ENCODE assay signal across 18 mouse cellular contexts in genomic region chr11:84676377-84677078, GRCm38 (mm10).
DNase-seq lines count a peak whose midpoint lies in the region; ATAC-seq and TF ChIP-seq lines count a peak whose summit lies in the region.
"Had no signal": no experiment of that assay in that cellular context is flagged by ENCODE, and none has a peak within 500 bp of the region (broad histone marks: within the 10 kb centered on the region; RNA-seq: fewer than 3 reads in every experiment).

No protein-coding gene starts in this region.

- ATAC-seq in hindbrain, embryonic 15.5 days (ENCODE audit: low FRiP score, low read depth), result peak; percentile 61; the same call in 1 of the 2 replicates
- no peak for ATAC-seq in midbrain, postnatal 0 days (ENCODE audit: low FRiP score)
- no peak for ATAC-seq in liver, embryonic 12.5 days
- ATAC-seq: Patski had no signal

- 0 out of 2 replicates have a peak overlapping the region, but pooled peaks have one; percentile 32 for H3K9ac ChIP-seq in ES-Bruce4 (ENCODE audit: low read depth, poor library complexity, severe bottlenecking)
- H3K9ac ChIP-seq in hindbrain, embryonic 15.5 days, result no peak overlapping the region
- H3K9ac ChIP-seq in midbrain, postnatal 0 days (replicated peaks; ENCODE audit: low read length, poor library complexity, severe bottlenecking), result no peak overlapping the region
- no peak overlapping the region for H3K9ac ChIP-seq in liver, embryonic 12.5 days
- H3K9ac ChIP-seq: embryonic facial prominence, embryonic 13.5 days; limb, embryonic 15.5 days; lung, embryonic 14.5 days; neural tube, embryonic 13.5 days had no signal

- TF ChIP-seq POLR2A in ES-Bruce4 (IDR thresholded peaks at IDR 0.05; ENCODE audit: insufficient read depth, low read length), result no peak
- TF ChIP-seq POLR2A in brain, embryonic 14.5 days (IDR thresholded peaks at IDR 0.05; ENCODE audit: borderline replicate concordance, extremely low read depth, insufficient read depth, insufficient read length, poor library complexity, severe bottlenecking), result no peak

- H3K27ac ChIP-seq in ES-Bruce4 (ENCODE audit: insufficient read depth, low read length), result no peak overlapping the region
- no peak overlapping the region for H3K27ac ChIP-seq in hindbrain, embryonic 15.5 days (replicated peaks)
- no peak overlapping the region for H3K27ac ChIP-seq in midbrain, postnatal 0 days (ENCODE audit: low read depth, low read length)
- no peak overlapping the region for H3K27ac ChIP-seq in liver, embryonic 12.5 days
- H3K27ac ChIP-seq: embryonic facial prominence, embryonic 13.5 days; heart, embryonic 10.5 days; limb, embryonic 15.5 days; neural tube, embryonic 13.5 days had no signal

- no peaks in the 10 kb centered on the region for H3K36me3 ChIP-seq in ES-Bruce4 (ENCODE audit: control insufficient read depth, insufficient read depth, low read length, poor library complexity, severe bottlenecking)
- H3K36me3 ChIP-seq in hindbrain, embryonic 15.5 days, result no peaks in the 10 kb centered on the region
- H3K36me3 ChIP-seq in midbrain, postnatal 0 days (ENCODE audit: insufficient read depth, low read length), result no peaks in the 10 kb centered on the region
- H3K36me3 ChIP-seq in liver, embryonic 12.5 days, result no peaks in the 10 kb centered on the region
- H3K36me3 ChIP-seq: embryonic facial prominence, embryonic 13.5 days; heart, embryonic 10.5 days; limb, embryonic 15.5 days; neural tube, embryonic 13.5 days had no signal

- H3K27me3 ChIP-seq in ES-Bruce4 (ENCODE audit: control insufficient read depth, insufficient read depth, low read length, poor library complexity, severe bottlenecking), result no peaks in the 10 kb centered on the region
- peaks cover 5% of the 10 kb centered on the region for H3K27me3 ChIP-seq in hindbrain, embryonic 15.5 days
- peaks cover 9% of the 10 kb centered on the region for H3K27me3 ChIP-seq in midbrain, postnatal 0 days (ENCODE audit: insufficient read depth, low read length)
- peaks cover 55% of the 10 kb centered on the region for H3K27me3 ChIP-seq in liver, embryonic 12.5 days (replicated peaks)

- TF ChIP-seq CTCF in ES-Bruce4 (IDR thresholded peaks at IDR 0.05; ENCODE audit: low read depth, low read length), result no peak
- TF ChIP-seq CTCF in brain, embryonic 14.5 days (IDR thresholded peaks at IDR 0.05; ENCODE audit: borderline replicate concordance, extremely low read depth, insufficient read depth, insufficient read length), result no peak
- no peak for TF ChIP-seq CTCF in midbrain, postnatal 0 days (IDR thresholded peaks at IDR 0.05)

- H3K9me3 ChIP-seq in ES-Bruce4 (replicated peaks; ENCODE audit: control insufficient read depth, insufficient read depth, low read length, poor library complexity, severe bottlenecking), result no peaks in the 10 kb centered on the region
- no peaks in the 10 kb centered on the region for H3K9me3 ChIP-seq in hindbrain, embryonic 15.5 days
- H3K9me3 ChIP-seq in midbrain, postnatal 0 days (ENCODE audit: low read length), result no peaks in the 10 kb centered on the region
- no peaks in the 10 kb centered on the region for H3K9me3 ChIP-seq in liver, embryonic 12.5 days (replicated peaks)
- H3K9me3 ChIP-seq: embryonic facial prominence, embryonic 13.5 days; heart, embryonic 10.5 days; limb, embryonic 15.5 days; neural tube, embryonic 13.5 days had no signal

- TF ChIP-seq EP300 in ES-Bruce4 (IDR thresholded peaks at IDR 0.05; ENCODE audit: insufficient read depth, low read depth, low read length), result no peak

- H3K4me3 ChIP-seq in ES-Bruce4 (ENCODE audit: low read depth, low read length), result no peak overlapping the region
- H3K4me3 ChIP-seq in hindbrain, embryonic 15.5 days, result no peak overlapping the region
- no peak overlapping the region for H3K4me3 ChIP-seq in midbrain, postnatal 0 days (ENCODE audit: low read depth, low read length)
- H3K4me3 ChIP-seq in liver, embryonic 12.5 days, result no peak overlapping the region
- H3K4me3 ChIP-seq: embryonic facial prominence, embryonic 13.5 days; heart, embryonic 10.5 days; limb, embryonic 15.5 days; neural tube, embryonic 13.5 days had no signal

- no peak overlapping the region for H3K4me2 ChIP-seq in hindbrain, embryonic 15.5 days
- no peak overlapping the region for H3K4me2 ChIP-seq in midbrain, postnatal 0 days (ENCODE audit: low read depth, low read length, poor library complexity, severe bottlenecking)
- no peak overlapping the region for H3K4me2 ChIP-seq in liver, embryonic 12.5 days
- H3K4me2 ChIP-seq: embryonic facial prominence, embryonic 13.5 days; limb, embryonic 15.5 days; lung, embryonic 14.5 days; neural tube, embryonic 13.5 days had no signal

- no peaks in the 10 kb centered on the region for H3K4me1 ChIP-seq in ES-Bruce4 (ENCODE audit: control insufficient read depth, insufficient read depth, low read length)
- no peaks in the 10 kb centered on the region for H3K4me1 ChIP-seq in hindbrain, embryonic 15.5 days (replicated peaks)
- no peaks in the 10 kb centered on the region for H3K4me1 ChIP-seq in midbrain, postnatal 0 days (ENCODE audit: insufficient read depth, low read length)
- H3K4me1 ChIP-seq in liver, embryonic 12.5 days, result no peaks in the 10 kb centered on the region
- H3K4me1 ChIP-seq: embryonic facial prominence, embryonic 13.5 days; heart, embryonic 10.5 days; limb, embryonic 15.5 days had no signal

- peak; percentile 72 for DNase-seq in brain, embryonic 14.5 days (ENCODE audit: low read depth)
- peak; percentile 27 for DNase-seq in midbrain, postnatal 0 days (ENCODE audit: low spot score)
- no peak for DNase-seq in left cerebral cortex, postnatal 4 days
- no peak for DNase-seq in heart, postnatal 25 days (ENCODE audit: low spot score)
- DNase-seq: cerebellum, adult 8-10 months; gastrocnemius, postnatal 25 days; kidney, adult 2 months; lung, embryonic 14.5 days; right cerebral cortex, postnatal 4 days; thymus, adult 2 months had no signal

- 18% methylated on average over 18 of the region's 18 CpGs for WGBS in hindbrain, embryonic 15.5 days
- 14% methylated on average over 18 of the region's 18 CpGs for WGBS in midbrain, postnatal 0 days
- 43% methylated on average over 18 of the region's 18 CpGs for WGBS in liver, embryonic 12.5 days (ENCODE audit: insufficient replicate concordance)

- intact Hi-C loops in left cerebral cortex, postnatal 4 days (cut with DNase I), result no loop called here
- intact Hi-C loops in heart, postnatal 25 days (cut with DNase I), result no loop called here

Comparison
In these comparisons a context has a peak if more than half of its experiments do, and no peak if none do; other contexts are left out.
1. DNase-seq: peak in brain, embryonic 14.5 days (single experiment) and midbrain, postnatal 0 days (single experiment); none in left cerebral cortex, postnatal 4 days (single experiment) and heart, postnatal 25 days (single experiment).